Mouse (Mus musculus): ENCODE data around the gene Cfap57. TPM values are rescaled to one million over a fixed set of nuclear protein-coding genes. Genes with fewer than 3 reads are reported as not detected.

Gene Cfap57
- polyA plus RNA-seq (2014; fragmentation: Nextera tagmentation; extraction: Ambion mirVana): 0.80 and 0.83 TPM in 2 replicates

- no peaks in the 10 kb centered on the region for H3K27me3 ChIP-seq (ENCODE audit: control insufficient read depth, insufficient read depth, low read length)
- H3K4me3 ChIP-seq (ENCODE audit: low read depth, low read length): peak within 1 kb of the TSS; percentile 81
- H3K4me2 ChIP-seq (ENCODE audit: low read depth, low read length, severe bottlenecking): peak within 1 kb of the TSS; percentile 91
- H3K4me1 ChIP-seq (replicated peaks; ENCODE audit: control insufficient read depth, insufficient read depth, low read length): peaks cover 5% of the 10 kb centered on the region
- DNase-seq (ENCODE audit: low spot score) (peak; percentile 90), ATAC-seq (replicated peaks; ENCODE audit: low FRiP score) (peak; percentile 91)
- 1% methylated on average over 35 of the region's 41 CpGs for WGBS
- H3K9me3 ChIP-seq (ENCODE audit: control insufficient read depth, low read length): no peaks in the 10 kb centered on the region
- H3K36me3 ChIP-seq (ENCODE audit: control insufficient read depth, insufficient read depth, low read length): peaks cover 9% of the 10 kb centered on the region; the same call in 1 of the 2 replicates
- no peak within 1 kb of the TSS for H3K27ac ChIP-seq (ENCODE audit: low read depth, low read length)
- peak within 1 kb of the TSS; percentile 70 for H3K9ac ChIP-seq (ENCODE audit: low read length)
These were observed at the start of gene Cfap57, which contains the start of gene Ebna1bp2 for GRCm38 (mm10) chr4:118620279-118620966. Cfap57 (minus strand) TSS chr4:118620777. Ebna1bp2 (plus strand) TSS chr4:118620799.

DNA sequence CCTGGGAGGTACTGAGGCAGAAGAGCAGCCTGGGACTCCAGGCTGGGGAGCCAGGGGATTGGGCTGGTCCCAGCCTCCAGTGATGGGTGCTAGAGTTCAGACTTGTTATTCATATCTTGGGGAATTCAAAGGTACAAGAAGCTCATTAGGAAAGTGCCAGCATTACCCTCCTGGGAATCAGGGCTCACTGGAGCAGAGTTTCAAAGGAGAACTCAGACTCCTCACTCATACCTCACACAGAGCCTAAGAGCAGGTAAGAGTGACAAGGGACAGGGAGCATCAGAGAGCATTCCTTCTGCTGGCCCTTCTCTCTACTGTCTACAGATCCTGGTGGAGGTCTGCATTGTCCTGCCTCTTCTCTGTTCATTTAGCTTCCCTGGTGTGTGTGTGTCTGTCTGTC is 38.1 kb upstream of the Cfap57 start, which contains the start of gene Olfr62:
TSS of gene Olfr62 (plus strand) at position 301 of the 400 bp plus-strand sequence.
- Histone ChIP-seq H3K4me2 (ENCODE audit: low read depth, low read length, severe bottlenecking) (no peak within 1 kb of the TSS), H3K36me3 (ENCODE audit: control insufficient read depth, insufficient read depth, low read length) (no peaks in the 10 kb centered on the region), H3K9ac (ENCODE audit: low read length) (no peak within 1 kb of the TSS), H3K27me3 (ENCODE audit: control insufficient read depth, insufficient read depth, low read length) (no peaks in the 10 kb centered on the region), H3K9me3 (ENCODE audit: control insufficient read depth, low read length) (no peaks in the 10 kb centered on the region), H3K4me3 (ENCODE audit: low read depth, low read length) (no peak within 1 kb of the TSS), H3K4me1 (replicated peaks; ENCODE audit: control insufficient read depth, insufficient read depth, low read length) (no peaks in the 10 kb centered on the region), H3K27ac (ENCODE audit: low read depth, low read length) (no peak within 1 kb of the TSS)
- ATAC-seq (replicated peaks; ENCODE audit: low FRiP score) (no peak), DNase-seq (ENCODE audit: low spot score) (no peak)

DNA sequence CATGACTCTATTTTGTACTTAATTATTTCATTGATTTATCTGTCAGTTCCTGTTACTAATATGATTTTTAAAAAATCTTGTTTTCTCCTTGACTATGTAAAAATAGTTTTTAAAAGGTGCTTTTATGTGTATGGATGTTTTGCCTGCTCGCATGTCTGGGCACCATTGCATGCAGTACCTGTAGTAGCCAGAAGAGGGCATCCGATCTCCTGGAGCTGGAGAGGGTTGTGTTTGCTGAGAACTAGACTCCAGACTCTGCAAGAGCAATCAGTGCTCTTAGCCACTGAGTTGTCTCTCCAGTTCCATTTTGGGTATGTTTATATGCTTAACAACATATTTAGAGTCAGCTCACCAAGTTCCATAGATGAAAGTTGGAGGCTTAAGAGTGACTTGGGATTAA is 24.7 kb upstream of the Cfap57 start:
- 12% methylated on average over 2 of the region's 2 CpGs for WGBS
- H3K27me3 ChIP-seq (ENCODE audit: control insufficient read depth, insufficient read depth, low read length): no peaks in the 10 kb centered on the region
- H3K4me3 ChIP-seq (ENCODE audit: low read depth, low read length): no peak overlapping the region
- no peak overlapping the region for H3K27ac ChIP-seq (ENCODE audit: low read depth, low read length)
- H3K36me3 ChIP-seq (ENCODE audit: control insufficient read depth, insufficient read depth, low read length): no peaks in the 10 kb centered on the region
- 0 out of 2 replicates have a peak, but pooled peaks cover 2% of the 10 kb centered on the region for H3K4me1 ChIP-seq (replicated peaks; ENCODE audit: control insufficient read depth, insufficient read depth, low read length)
- DNase-seq (ENCODE audit: low spot score) (peak; percentile 79), ATAC-seq (replicated peaks; ENCODE audit: low FRiP score) (no peak)
- no peaks in the 10 kb centered on the region for H3K9me3 ChIP-seq (ENCODE audit: control insufficient read depth, low read length)
- no peak overlapping the region for H3K9ac ChIP-seq (ENCODE audit: low read length)
- H3K4me2 ChIP-seq (ENCODE audit: low read depth, low read length, severe bottlenecking): no peak overlapping the region

GRCm38 (mm10) chr4:118642346-118643190 is 22.0 kb upstream of the Cfap57 start:
- H3K36me3 ChIP-seq (ENCODE audit: control insufficient read depth, insufficient read depth, low read length): no peaks in the 10 kb centered on the region
- H3K4me3 ChIP-seq (ENCODE audit: low read depth, low read length): no peak overlapping the region
- DNase-seq (ENCODE audit: low spot score) (no peak), ATAC-seq (replicated peaks; ENCODE audit: low FRiP score) (no peak)
- H3K27me3 ChIP-seq (ENCODE audit: control insufficient read depth, insufficient read depth, low read length): no peaks in the 10 kb centered on the region
- no peaks in the 10 kb centered on the region for H3K9me3 ChIP-seq (ENCODE audit: control insufficient read depth, low read length)
- no peak overlapping the region for H3K9ac ChIP-seq (ENCODE audit: low read length)
- H3K4me1 ChIP-seq (replicated peaks; ENCODE audit: control insufficient read depth, insufficient read depth, low read length): 0 out of 2 replicates have a peak, but pooled peaks cover 2% of the 10 kb centered on the region
- no peak overlapping the region for H3K27ac ChIP-seq (ENCODE audit: low read depth, low read length)
- WGBS: 48% methylated on average over 20 of the region's 20 CpGs
- H3K4me2 ChIP-seq (ENCODE audit: low read depth, low read length, severe bottlenecking): no peak overlapping the region

DNA sequence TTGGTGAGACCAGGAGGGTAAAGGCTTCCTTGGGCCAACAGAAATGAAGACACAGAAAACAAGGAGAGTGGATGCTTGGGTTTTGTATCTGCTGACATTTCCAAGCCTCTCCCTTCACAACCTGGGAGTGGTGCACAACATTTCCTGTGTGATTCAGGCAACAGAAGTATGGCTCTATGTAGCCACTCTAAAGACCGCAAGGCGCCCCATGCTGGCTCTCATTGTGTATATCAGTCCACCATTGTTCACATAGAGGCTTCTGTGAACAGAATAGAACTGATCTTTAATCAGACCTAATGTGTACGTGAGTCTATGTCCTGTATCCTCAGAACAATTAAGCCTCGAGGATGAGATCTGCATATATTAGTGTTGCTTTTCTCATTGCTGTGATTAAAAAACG is 9.7 kb upstream of the Cfap57 start:
- Histone ChIP-seq H3K9ac (ENCODE audit: low read length) (no peak overlapping the region), H3K4me1 (replicated peaks; ENCODE audit: control insufficient read depth, insufficient read depth, low read length) (no peaks in the 10 kb centered on the region), H3K4me2 (ENCODE audit: low read depth, low read length, severe bottlenecking) (no peak overlapping the region), H3K9me3 (ENCODE audit: control insufficient read depth, low read length) (no peaks in the 10 kb centered on the region), H3K27me3 (ENCODE audit: control insufficient read depth, insufficient read depth, low read length) (no peaks in the 10 kb centered on the region), H3K4me3 (ENCODE audit: low read depth, low read length) (no peak overlapping the region), H3K36me3 (ENCODE audit: control insufficient read depth, insufficient read depth, low read length) (peaks cover 7% of the 10 kb centered on the region; the same call in 1 of the 2 replicates), H3K27ac (ENCODE audit: low read depth, low read length) (no peak overlapping the region)
- 80% methylated on average over 5 of the region's 5 CpGs for WGBS
- no peak for ATAC-seq (replicated peaks; ENCODE audit: low FRiP score)
- no peak for DNase-seq (ENCODE audit: low spot score)

DNA sequence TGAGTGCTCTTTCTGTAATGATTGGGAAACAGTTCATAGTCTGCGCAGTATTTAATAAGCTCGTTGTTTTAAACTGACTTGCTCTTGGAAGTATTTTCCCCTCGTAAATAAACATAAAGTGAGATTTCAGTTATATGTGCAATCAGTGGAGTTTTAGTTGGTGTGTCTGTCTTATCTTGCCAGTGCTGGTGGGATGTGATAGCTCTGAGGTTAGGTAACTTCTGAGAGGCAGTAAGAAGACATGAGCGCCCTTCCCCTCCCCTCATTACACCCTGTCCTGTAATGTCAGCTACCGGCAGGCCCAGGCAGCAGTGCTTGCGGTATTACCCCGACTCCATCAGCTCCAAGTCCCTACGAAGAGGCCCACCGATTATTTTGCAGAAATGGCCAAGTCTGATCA is 1.2 kb upstream of the Cfap57 start:
- peak overlapping the region; percentile 91 for H3K4me2 ChIP-seq (ENCODE audit: low read depth, low read length, severe bottlenecking)
- no peak for ATAC-seq (replicated peaks; ENCODE audit: low FRiP score)
- WGBS: 91% methylated on average over 9 of the region's 9 CpGs

GRCm38 (mm10) chr4:118620967-118621320 is 367 bp upstream of the Cfap57 start:
- Histone ChIP-seq H3K27ac (ENCODE audit: low read depth, low read length) (no peak overlapping the region), H3K9me3 (ENCODE audit: control insufficient read depth, low read length) (no peaks in the 10 kb centered on the region), H3K4me2 (ENCODE audit: low read depth, low read length, severe bottlenecking) (peak overlapping the region; percentile 91), H3K36me3 (ENCODE audit: control insufficient read depth, insufficient read depth, low read length) (peaks cover 13% of the 10 kb centered on the region; the same call in 1 of the 2 replicates), H3K4me1 (replicated peaks; ENCODE audit: control insufficient read depth, insufficient read depth, low read length) (peaks cover 5% of the 10 kb centered on the region), H3K27me3 (ENCODE audit: control insufficient read depth, insufficient read depth, low read length) (no peaks in the 10 kb centered on the region), H3K4me3 (ENCODE audit: low read depth, low read length) (peak overlapping the region; percentile 81), H3K9ac (ENCODE audit: low read length) (peak overlapping the region; percentile 70)
- no peak for DNase-seq (ENCODE audit: low spot score)
- ATAC-seq (replicated peaks; ENCODE audit: low FRiP score): peak; percentile 70
- under 1% methylated on average over 23 of the region's 23 CpGs for WGBS

More for the DNA sequence above, 1.2 kb upstream of the Cfap57 start:
- H3K4me3 ChIP-seq (ENCODE audit: low read depth, low read length): peak overlapping the region; percentile 81
- DNase-seq (ENCODE audit: low spot score): no peak
- H3K27me3 ChIP-seq (ENCODE audit: control insufficient read depth, insufficient read depth, low read length): no peaks in the 10 kb centered on the region
- no peak overlapping the region for H3K27ac ChIP-seq (ENCODE audit: low read depth, low read length)
- H3K4me1 ChIP-seq (replicated peaks; ENCODE audit: control insufficient read depth, insufficient read depth, low read length): peaks cover 5% of the 10 kb centered on the region
- H3K36me3 ChIP-seq (ENCODE audit: control insufficient read depth, insufficient read depth, low read length): peaks cover 16% of the 10 kb centered on the region; the same call in 1 of the 2 replicates
- no peaks in the 10 kb centered on the region for H3K9me3 ChIP-seq (ENCODE audit: control insufficient read depth, low read length)
- no peak overlapping the region; the same call in 1 of the 2 replicates for H3K9ac ChIP-seq (ENCODE audit: low read length)

DNA sequence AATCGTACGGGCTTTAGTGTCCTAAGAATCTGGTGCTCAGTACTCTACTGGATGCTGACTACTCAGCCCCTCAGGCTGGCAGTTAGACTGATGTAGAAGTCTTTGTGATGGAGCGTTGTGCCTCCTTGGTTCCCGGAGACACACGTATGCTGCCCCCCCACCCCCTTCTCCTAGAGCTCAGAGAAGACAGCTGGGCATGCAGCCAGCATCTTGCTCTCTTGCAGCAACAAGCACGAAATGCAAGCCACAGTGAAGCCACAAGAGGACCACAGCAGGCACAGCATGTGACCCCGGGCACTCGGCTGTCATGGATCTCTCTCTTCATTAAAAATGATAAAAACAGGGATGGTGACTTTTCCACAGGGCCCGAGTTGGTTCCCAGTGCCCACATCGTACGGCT is 5.2 kb downstream of the Cfap57 start:
- no peak overlapping the region for H3K4me2 ChIP-seq (ENCODE audit: low read depth, low read length, severe bottlenecking)
- no peaks in the 10 kb centered on the region for H3K9me3 ChIP-seq (ENCODE audit: control insufficient read depth, low read length)
- no peak overlapping the region for H3K9ac ChIP-seq (ENCODE audit: low read length)
- H3K27me3 ChIP-seq (ENCODE audit: control insufficient read depth, insufficient read depth, low read length): no peaks in the 10 kb centered on the region
- no peak overlapping the region for H3K27ac ChIP-seq (ENCODE audit: low read depth, low read length)
- DNase-seq (ENCODE audit: low spot score) (no peak), ATAC-seq (replicated peaks; ENCODE audit: low FRiP score) (no peak)
- H3K4me3 ChIP-seq (ENCODE audit: low read depth, low read length): no peak overlapping the region
- 88% methylated on average over 11 of the region's 11 CpGs for WGBS
- no peaks in the 10 kb centered on the region for H3K4me1 ChIP-seq (replicated peaks; ENCODE audit: control insufficient read depth, insufficient read depth, low read length)
- H3K36me3 ChIP-seq (ENCODE audit: control insufficient read depth, insufficient read depth, low read length): no peaks in the 10 kb centered on the region
